Mouse (Mus musculus) cortical plate, adult 2 months (tissue): ENCODE measurements around the gene Mkrn1. TPM values are rescaled to one million over a fixed set of nuclear protein-coding genes. Genes with fewer than 3 reads are reported as not detected.
A peak's percentile ranks its signal among the peaks of the same experiment; 100 is the strongest.
"Not testable (repeated sequence)": the region's sequence is repeated elsewhere in the genome, so short reads cannot be mapped to it uniquely, and the experiment has no call there.

Experiments used
- H3K27ac ChIP-seq: fragments of 200-500 bp; 2 replicates; pipeline ENCODE4 v1.5.1; 2012; ENCODE audit warnings: low read length, control low read depth, inconsistent platforms; ENCODE audit not compliant: insufficient read depth
- H3K4me1 ChIP-seq: fragments of 200-500 bp; 2 replicates; pipeline ENCODE4 v1.6.1; 2011; ENCODE audit warnings: low read length; ENCODE audit not compliant: control insufficient read depth, insufficient read depth
- H3K4me3 ChIP-seq: fragments of 200-500 bp; 2 replicates; pipeline ENCODE4 v1.5.1; 2011; ENCODE audit warnings: mild to moderate bottlenecking, low read length, control low read depth; ENCODE audit not compliant: insufficient read depth
- CTCF ChIP-seq: fragments of 200-500 bp; IDR thresholded peaks from 2 replicates; pipeline ENCODE4 v1.5.1; 2011; ENCODE audit warnings: mild to moderate bottlenecking, control low read depth, low read length; ENCODE audit not compliant: insufficient read depth; ENCODE audit errors: extremely low read depth
- POLR2A ChIP-seq: fragments of 200-500 bp; IDR thresholded peaks from 2 replicates; pipeline ENCODE4 v1.6.1; 2011; ENCODE audit warnings: mild to moderate bottlenecking, low read length, control low read depth; ENCODE audit not compliant: insufficient read depth; ENCODE audit errors: extremely low read depth
- polyA plus RNA-seq: library from polyadenylated mRNA; depleted of rRNA; stranded (reverse); fragments of >200 nt; gene quantifications from 2 replicates; pipeline ENCODE4 v1.2.3, GENCODE M21; 2012

Gene Mkrn1
- polyA plus RNA-seq, 1 experiment: 105 TPM

- no peaks in the 10 kb centered on the region for H3K4me1 ChIP-seq
- TF ChIP-seq POLR2A (no peak), CTCF (no peak)
- no peak overlapping the region for H3K4me3 ChIP-seq
- no peak overlapping the region for H3K27ac ChIP-seq
These were observed 12.9 kb upstream of the Mkrn1 start for GRCm38 (mm10) chr6:39433174-39433573.

GRCm38 (mm10) chr6:39430722-39431121, 10.5 kb upstream of the Mkrn1 start:
- no peaks in the 10 kb centered on the region for H3K4me1 ChIP-seq
- H3K4me3 ChIP-seq: no peak overlapping the region
- TF ChIP-seq POLR2A (no peak), CTCF (no peak)
- no peak overlapping the region for H3K27ac ChIP-seq

- Histone ChIP-seq H3K4me1 (no peaks in the 10 kb centered on the region), H3K4me3 (no peak overlapping the region), H3K27ac (no peak overlapping the region)
- no peak for TF ChIP-seq POLR2A
- no peak for TF ChIP-seq CTCF
These were observed 8.9 kb upstream of the Mkrn1 start for GRCm38 (mm10) chr6:39429007-39429788.

- Histone ChIP-seq H3K4me1 (peaks cover 2% of the 10 kb centered on the region; the same call in 1 of the 2 replicates), H3K27ac (no peak overlapping the region), H3K4me3 (no peak overlapping the region)
- no peak for TF ChIP-seq POLR2A
- TF ChIP-seq CTCF: no peak
These were observed 7.2 kb upstream of the Mkrn1 start for GRCm38 (mm10) chr6:39427276-39428003.

- no peak overlapping the region for H3K4me3 ChIP-seq
- H3K27ac ChIP-seq: no peak overlapping the region
- H3K4me1 ChIP-seq: peaks cover 2% of the 10 kb centered on the region; the same call in 1 of the 2 replicates
- no peak for TF ChIP-seq CTCF
- no peak for TF ChIP-seq POLR2A
These were observed 6.5 kb upstream of the Mkrn1 start for GRCm38 (mm10) chr6:39426725-39427124.

GRCm38 (mm10) chr6:39425181-39425580, 4.9 kb upstream of the Mkrn1 start:
- TF ChIP-seq CTCF (no peak), POLR2A (no peak)
- H3K4me3 ChIP-seq: no peak overlapping the region
- peaks cover 2% of the 10 kb centered on the region; the same call in 1 of the 2 replicates for H3K4me1 ChIP-seq
- no peak overlapping the region for H3K27ac ChIP-seq

- H3K4me1 ChIP-seq: peaks cover 2% of the 10 kb centered on the region; the same call in 1 of the 2 replicates
- TF ChIP-seq POLR2A (no peak), CTCF (no peak)
- H3K27ac ChIP-seq: no peak overlapping the region
- H3K4me3 ChIP-seq: no peak overlapping the region
These were observed 3.4 kb upstream of the Mkrn1 start for GRCm38 (mm10) chr6:39423686-39424085.

GRCm38 (mm10) chr6:39423130-39423551, 2.9 kb upstream of the Mkrn1 start:
- TF ChIP-seq CTCF: no peak
- TF ChIP-seq POLR2A: no peak
- H3K4me1 ChIP-seq: peaks cover 2% of the 10 kb centered on the region; the same call in 1 of the 2 replicates
- H3K4me3 ChIP-seq: no peak overlapping the region
- H3K27ac ChIP-seq: no peak overlapping the region

GRCm38 (mm10) chr6:39420867-39421266, 605 bp upstream of the Mkrn1 start:
- no peak overlapping the region; the same call in 1 of the 2 replicates for H3K4me3 ChIP-seq
- H3K4me1 ChIP-seq: peaks cover 2% of the 10 kb centered on the region
- H3K27ac ChIP-seq: no peak overlapping the region
- TF ChIP-seq POLR2A (no peak), CTCF (no peak)

GRCm38 (mm10) chr6:39419386-39419850, 844 bp downstream of the Mkrn1 start:
- peaks cover 2% of the 10 kb centered on the region for H3K4me1 ChIP-seq
- H3K4me3 ChIP-seq: peak overlapping the region; percentile 86
- TF ChIP-seq POLR2A: no peak
- no peak for TF ChIP-seq CTCF
- peak overlapping the region; percentile 86 for H3K27ac ChIP-seq

GRCm38 (mm10) chr6:39416654-39417053, 3.6 kb downstream of the Mkrn1 start:
- H3K4me1 ChIP-seq, H3K27ac ChIP-seq, H3K4me3 ChIP-seq: not testable (repeated sequence)
